8 mouse cellular contexts compared by ENCODE assay signal in the genomic region with DNA sequence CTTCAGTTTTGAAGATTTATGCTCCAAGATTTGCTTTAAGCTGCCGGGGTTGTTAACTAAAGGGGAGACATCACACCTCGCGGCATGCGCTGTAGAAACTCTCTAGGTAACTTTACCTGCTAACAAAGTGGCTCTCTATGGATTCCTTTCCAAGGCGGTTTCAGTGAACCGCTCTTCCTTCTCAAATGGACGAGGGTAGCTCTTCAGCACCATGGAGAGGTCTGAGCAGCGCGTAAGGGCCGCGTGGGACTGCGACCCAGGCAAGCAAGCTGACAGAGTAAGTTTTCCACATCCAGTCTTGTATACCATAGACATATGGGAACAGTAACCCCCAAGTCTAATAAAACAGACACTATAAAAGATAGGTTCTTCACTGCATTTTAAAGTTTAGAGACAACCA. TPM values are rescaled to one million over a fixed set of nuclear protein-coding genes. Genes with fewer than 3 reads are reported as not detected.
DNase-seq lines count a peak whose midpoint lies in the region; ATAC-seq and TF ChIP-seq lines count a peak whose summit lies in the region.

A gene (plus strand): TSS at position 72 of the 400 bp plus-strand sequence.

- no peaks in the 10 kb centered on the region for H3K36me3 ChIP-seq in embryonic facial prominence, embryonic 13.5 days
- H3K36me3 ChIP-seq in heart, postnatal 0 days (replicated peaks; ENCODE audit: control insufficient read depth, insufficient read depth, low read length): no peaks in the 10 kb centered on the region

- no peak for DNase-seq in left cerebral cortex, adult 2 months (ENCODE audit: extremely low spot score in 1 of 2, low spot score in 2 of 2)
- no peak for DNase-seq in left cerebral cortex, adult 9 months (ENCODE audit: low spot score in 2 of 2)
- peak; percentile 40 for DNase-seq in heart, postnatal 0 days (ENCODE audit: low spot score)
- DNase-seq in kidney, postnatal 25 days: peak; percentile 68 to 69
- peak; percentile 38 for DNase-seq in lung, postnatal 25 days (ENCODE audit: low spot score)
- peak; percentile 71 for DNase-seq in testis, postnatal 10 days (ENCODE audit: low spot score)
- no peak for DNase-seq in thymus, adult 18-20 months

- no peak within 1 kb of the TSS for H3K4me2 ChIP-seq in embryonic facial prominence, embryonic 13.5 days
- no peak within 1 kb of the TSS for H3K4me2 ChIP-seq in heart, postnatal 0 days (ENCODE audit: low read depth, low read length)

- H3K4me3 ChIP-seq in left cerebral cortex, adult 2 months: peak within 1 kb of the TSS; percentile 36
- H3K4me3 ChIP-seq in embryonic facial prominence, embryonic 13.5 days: no peak within 1 kb of the TSS
- H3K4me3 ChIP-seq in heart, postnatal 0 days (ENCODE audit: low read depth, low read length): no peak within 1 kb of the TSS

- no peak for ATAC-seq in embryonic facial prominence, embryonic 13.5 days (ENCODE audit: insufficient number of reproducible peaks, insufficient read depth, low FRiP score, low TSS enrichment, low read depth)
- ATAC-seq in heart, postnatal 0 days (ENCODE audit: insufficient read depth, low read depth): no peak; the same call in 1 of the 2 replicates

- TF ChIP-seq EP300 in heart, postnatal 0 days (IDR thresholded peaks at IDR 0.05; ENCODE audit: low read depth): no peak

- TF ChIP-seq CTCF in left cerebral cortex, adult 2 months (IDR thresholded peaks at IDR 0.05): no peak
- no peak for TF ChIP-seq CTCF in heart, postnatal 0 days (IDR thresholded peaks at IDR 0.05; ENCODE audit: low read depth)

- H3K9me3 ChIP-seq in embryonic facial prominence, embryonic 13.5 days: no peaks in the 10 kb centered on the region
- no peaks in the 10 kb centered on the region for H3K9me3 ChIP-seq in heart, postnatal 0 days (replicated peaks; ENCODE audit: control insufficient read depth, low read length)

- intact Hi-C loops in left cerebral cortex, adult 2 months (cut with DNase I): loop anchor here (5.0 to 10.0 kb wide), 2 partner anchors 63 to 190 kb away; no protein-coding TSS in a partner anchor

- no peaks in the 10 kb centered on the region for H3K4me1 ChIP-seq in embryonic facial prominence, embryonic 13.5 days
- H3K4me1 ChIP-seq in heart, postnatal 0 days (ENCODE audit: control insufficient read depth, insufficient read depth): no peaks in the 10 kb centered on the region

- H3K27me3 ChIP-seq in embryonic facial prominence, embryonic 13.5 days: no peaks in the 10 kb centered on the region
- H3K27me3 ChIP-seq in heart, postnatal 0 days (ENCODE audit: control insufficient read depth, insufficient read depth, low read length): no peaks in the 10 kb centered on the region

- WGBS in embryonic facial prominence, embryonic 13.5 days: 24% methylated on average over 12 of the region's 12 CpGs
- 23% methylated on average over 12 of the region's 12 CpGs for WGBS in heart, postnatal 0 days

- H3K27ac ChIP-seq in left cerebral cortex, adult 2 months: no peak within 1 kb of the TSS
- H3K27ac ChIP-seq in embryonic facial prominence, embryonic 13.5 days: no peak within 1 kb of the TSS
- H3K27ac ChIP-seq in heart, postnatal 0 days (ENCODE audit: low read depth): no peak within 1 kb of the TSS

- no peak within 1 kb of the TSS for H3K9ac ChIP-seq in embryonic facial prominence, embryonic 13.5 days
- no peak within 1 kb of the TSS for H3K9ac ChIP-seq in heart, postnatal 0 days (replicated peaks; ENCODE audit: low read depth, low read length)

RNA-seq across cellular contexts. Expression of the gene that starts here (rescaled TPM):
- total RNA-seq in left cerebral cortex, adult 2 months (2021): 100 to 1,000 TPM; 261 to 282 TPM
- 20.5 and 24.4 TPM in 2 replicates for polyA plus RNA-seq in embryonic facial prominence, embryonic 13.5 days (2015; fragmentation: Nextera tagmentation; extraction: Ambion mirVana)
- 41.1 and 58.4 TPM in 2 replicates for total RNA-seq in heart, postnatal 0 days (2014; rRNA removed; ENCODE audit: low replicate concordance)
- 74.3 and 92.1 TPM in 2 replicates for polyA plus RNA-seq in heart, postnatal 0 days (2015; fragmentation: Nextera tagmentation; extraction: Ambion mirVana)

Comparison
In these comparisons a context has a peak if more than half of its experiments do, and no peak if none do; other contexts are left out.
1. DNase-seq: peak in heart, postnatal 0 days (single experiment), kidney, postnatal 25 days (2 of 2), lung, postnatal 25 days (single experiment) and testis, postnatal 10 days (single experiment); none in left cerebral cortex, adult 2 months (0 of 2), left cerebral cortex, adult 9 months (0 of 2) and thymus, adult 18-20 months (0 of 2).